Comparison of ENCODE assay signal across 17 mouse cellular contexts in genomic region chr7:50260016-50260415, GRCm38 (mm10).
"Had no signal": no experiment of that assay in that cellular context is flagged by ENCODE, and none has a peak within 500 bp of the region (broad histone marks: within the 10 kb centered on the region; RNA-seq: fewer than 3 reads in every experiment).

No protein-coding gene starts in this region.

- DNase-seq: gastrocnemius, adult 2 months; gastrocnemius, postnatal 14 days; gastrocnemius, postnatal 36 days; heart, adult 2 months; heart, postnatal 10 days; heart, postnatal 36 days; kidney, adult 18-20 months; kidney, adult 8-10 months; kidney, postnatal 10 days; kidney, postnatal 25 days; kidney, postnatal 4 days; liver; liver, embryonic 13.5 days had no signal

- ATAC-seq: hindbrain, embryonic 16.5 days; inflammation-experienced regulatory T-cells, adult 6 months; intestine, embryonic 15.5 days; intestine, postnatal 0 days had no signal
